Mouse (Mus musculus): ENCODE results near the gene Ptprd.

DNA sequence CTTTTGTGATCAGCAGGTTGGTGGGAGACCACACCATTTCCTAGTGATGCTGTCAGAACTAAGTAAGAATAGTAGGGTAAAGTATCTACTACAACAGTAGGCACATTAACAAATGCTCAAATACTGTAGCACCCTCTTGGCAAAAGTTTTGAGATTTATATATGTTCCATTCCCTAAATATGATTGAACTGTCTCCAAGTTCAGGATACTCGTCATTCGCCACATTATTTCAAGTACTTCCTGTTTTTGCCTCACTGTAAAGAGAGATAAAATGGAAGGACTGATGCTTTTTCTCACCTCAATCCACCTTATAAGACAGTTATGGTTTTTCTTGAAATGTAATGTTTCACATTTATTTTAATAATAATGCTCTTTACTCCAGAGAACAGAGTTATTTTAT lies 1086.9 kb downstream of the Ptprd start:
- TF ChIP-seq CTCF (IDR thresholded peaks at IDR 0.05; ENCODE audit: borderline replicate concordance, insufficient read depth, low read depth, low read length) (no peak), POLR2A (IDR thresholded peaks at IDR 0.05; ENCODE audit: borderline replicate concordance, insufficient read depth, low read length) (no peak)
